Mouse (Mus musculus) liver, adult 2 months (tissue): ENCODE measurements at regions not wholly inside any gene's neighbourhood (a gene's known extent, or its start where the extent isn't known, plus 50 kb on each side); places are given as distances from the start of the nearest gene placed in this dataset.
A peak's percentile ranks its signal among the peaks of the same experiment; 100 is the strongest.

Experiments
- DNase-seq: peaks from one replicate; pipeline ENCODE4 v3.0.0-alpha.2; 2011; ENCODE audit warnings: low read depth, low spot score; ENCODE audit errors: extremely low read depth
- H3K27ac ChIP-seq: fragments of 200-500 bp; replicated peaks from 2 replicates; pipeline ENCODE4 v1.5.1; 2012; ENCODE audit warnings: low read depth, mild to moderate bottlenecking, control low read depth, inconsistent platforms, low read length; ENCODE audit not compliant: insufficient read depth
- H3K27me3 ChIP-seq: fragments of 200-500 bp; 2 replicates; pipeline ENCODE4 v1.6.1; 2012; ENCODE audit warnings: mild to moderate bottlenecking, moderate library complexity, low read length, inconsistent platforms; ENCODE audit not compliant: control insufficient read depth, insufficient read depth
- H3K36me3 ChIP-seq: fragments of 200-500 bp; 2 replicates; pipeline ENCODE4 v1.6.1; 2012; ENCODE audit warnings: low read length, inconsistent platforms; ENCODE audit not compliant: control insufficient read depth, insufficient read depth
- H3K4me1 ChIP-seq: fragments of 200-500 bp; 2 replicates; pipeline ENCODE4 v1.6.1; 2011; ENCODE audit warnings: low read length; ENCODE audit not compliant: control insufficient read depth, insufficient read depth
- H3K4me3 ChIP-seq: fragments of 200-500 bp; 2 replicates; pipeline ENCODE4 v1.5.1; 2011; ENCODE audit warnings: low read depth, mild to moderate bottlenecking, control low read depth, low read length, moderate library complexity; ENCODE audit not compliant: insufficient read depth
- H3K79me2 ChIP-seq: fragments of 200-500 bp; 2 replicates; pipeline ENCODE4 v1.6.1; 2012; ENCODE audit warnings: inconsistent platforms, mild to moderate bottlenecking, low read length, moderate library complexity; ENCODE audit not compliant: control insufficient read depth, insufficient read depth
- H3K9ac ChIP-seq: fragments of 200-500 bp; 2 replicates; pipeline ENCODE4 v1.6.1; 2012; ENCODE audit warnings: low read depth, mild to moderate bottlenecking, control low read depth, inconsistent platforms, low read length
- CTCF ChIP-seq: fragments of 200-500 bp; IDR thresholded peaks from 2 replicates; pipeline ENCODE4 v1.5.1; 2011; ENCODE audit warnings: low read depth, low read length, control low read depth
- POLR2A ChIP-seq: fragments of 200-500 bp; IDR thresholded peaks from 2 replicates; pipeline ENCODE4 v1.6.1; 2011; ENCODE audit warnings: low read length, control low read depth; ENCODE audit not compliant: insufficient read depth; ENCODE audit errors: extremely low read depth
- WGBS: fragments of 180-500 bp; shearing (Covaris S2); methylation state at CpG from one replicate; pipeline ENCODE4 v1.1.7; 2018; 5-methylcytosine and 5-hydroxymethylcytosine counted together

GRCm38 (mm10) chr2:166250571-166250970, 95.1 kb upstream of the Sulf2 start:
- peaks cover 9% of the 10 kb centered on the region for H3K4me1 ChIP-seq
- DNase-seq: no peak

GRCm38 (mm10) chr2:166249338-166249950, 94.0 kb upstream of the Sulf2 start:
- H3K9ac ChIP-seq: no peak overlapping the region
- H3K27me3 ChIP-seq: no peaks in the 10 kb centered on the region
- no peaks in the 10 kb centered on the region for H3K36me3 ChIP-seq
- no peak for TF ChIP-seq CTCF
- TF ChIP-seq POLR2A: no peak
- H3K79me2 ChIP-seq: no peaks in the 10 kb centered on the region
- 64% methylated on average over 7 of the region's 7 CpGs for WGBS
- H3K4me1 ChIP-seq: peaks cover 16% of the 10 kb centered on the region
- no peak overlapping the region for H3K4me3 ChIP-seq
- DNase-seq: no peak
- H3K27ac ChIP-seq: no peak overlapping the region

More at GRCm38 (mm10) chr2:166250571-166250970, 95.1 kb upstream of the Sulf2 start:
- Histone ChIP-seq H3K79me2 (no peaks in the 10 kb centered on the region), H3K9ac (no peak overlapping the region), H3K4me3 (no peak overlapping the region), H3K27me3 (no peaks in the 10 kb centered on the region), H3K27ac (no peak overlapping the region), H3K36me3 (no peaks in the 10 kb centered on the region)
- 81% methylated on average over 10 of the region's 10 CpGs for WGBS
- no peak for TF ChIP-seq POLR2A

- Histone ChIP-seq H3K36me3 (no peaks in the 10 kb centered on the region), H3K27ac (peak overlapping the region; percentile 23), H3K9ac (peak overlapping the region; percentile 3; the same call in 1 of the 2 replicates), H3K4me1 (peaks cover 21% of the 10 kb centered on the region), H3K4me3 (no peak overlapping the region; the same call in 1 of the 2 replicates), H3K79me2 (no peaks in the 10 kb centered on the region), H3K27me3 (no peaks in the 10 kb centered on the region)
- WGBS: 28% methylated on average over 17 of the region's 17 CpGs
- no peak for TF ChIP-seq CTCF
- DNase-seq: peak; percentile 82
Measured at GRCm38 (mm10) chr2:166246401-166247189, 91.1 kb upstream of the Sulf2 start.

GRCm38 (mm10) chr2:166245219-166245618, 89.8 kb upstream of the Sulf2 start:
- whole genome bisulfite sequencing: 20% methylated on average over 8 of the region's 8 CpGs
- H3K4me1 ChIP-seq: peaks cover 21% of the 10 kb centered on the region
- no peak overlapping the region for H3K4me3 ChIP-seq
- TF ChIP-seq CTCF: 0 out of 2 replicates have a peak, but pooled peaks have one; percentile 11
- no peak for TF ChIP-seq POLR2A
- no peak overlapping the region for H3K9ac ChIP-seq
- H3K79me2 ChIP-seq: no peaks in the 10 kb centered on the region
- H3K27me3 ChIP-seq: no peaks in the 10 kb centered on the region
- H3K27ac ChIP-seq: 0 out of 2 replicates have a peak overlapping the region, but pooled peaks have one; percentile 7
- peak; percentile 87 for DNase-seq
- no peaks in the 10 kb centered on the region for H3K36me3 ChIP-seq

- H3K36me3 ChIP-seq: no peaks in the 10 kb centered on the region
- no peak overlapping the region for H3K27ac ChIP-seq
- no peak overlapping the region for H3K9ac ChIP-seq
- peak; percentile 95 for DNase-seq
- no peaks in the 10 kb centered on the region for H3K79me2 ChIP-seq
- peaks cover 21% of the 10 kb centered on the region for H3K4me1 ChIP-seq
- H3K4me3 ChIP-seq: no peak overlapping the region
- WGBS: 25% methylated on average over 14 of the region's 14 CpGs
- no peak for TF ChIP-seq POLR2A
- no peaks in the 10 kb centered on the region for H3K27me3 ChIP-seq
Measured at GRCm38 (mm10) chr2:166242786-166243521, 87.5 kb upstream of the Sulf2 start.
